Mouse (Mus musculus) limb, embryonic 11.5 days (tissue): ENCODE results near the gene Sostdc1. TPM values are rescaled to one million over a fixed set of nuclear protein-coding genes. Genes with fewer than 3 reads are reported as not detected.

Experiments
- ATAC-seq: fragments of 200-750 bp; cut with Nextera tagmentation; 2 replicates; pipeline ENCODE4 v1.8.0; 2017; ENCODE audit warnings: low read depth; ENCODE audit not compliant: insufficient number of reproducible peaks, low FRiP score, low TSS enrichment
- DNase-seq: peaks from one replicate; pipeline ENCODE4 v3.0.0-alpha.2; 2015; ENCODE audit warnings: low spot score
- H3K27ac ChIP-seq: fragments of 300-500 bp; sonication (generic); replicated peaks from 2 replicates; pipeline ENCODE4 v1.5.1; 2014; ENCODE audit warnings: low read depth, mild to moderate bottlenecking, low read length
- H3K27me3 ChIP-seq: fragments of 300-500 bp; sonication (generic); 2 replicates; pipeline ENCODE4 v1.6.1; 2014; ENCODE audit warnings: mild to moderate bottlenecking, low read length, mixed read lengths; ENCODE audit not compliant: control insufficient read depth, insufficient read depth
- H3K36me3 ChIP-seq: fragments of 300-500 bp; sonication (generic); 2 replicates; pipeline ENCODE4 v1.6.1; 2014; ENCODE audit warnings: mild to moderate bottlenecking, low read length, moderate library complexity, mixed read lengths; ENCODE audit not compliant: control insufficient read depth, insufficient read depth
- H3K4me1 ChIP-seq: fragments of 300-500 bp; sonication (generic); 2 replicates; pipeline ENCODE4 v1.6.1; 2014; ENCODE audit warnings: low read length, mixed read lengths; ENCODE audit not compliant: control insufficient read depth, insufficient read depth
- H3K4me2 ChIP-seq: fragments of 300-500 bp; sonication (generic); 2 replicates; pipeline ENCODE4 v1.6.1; 2014; ENCODE audit warnings: low read depth, mild to moderate bottlenecking, moderate library complexity; ENCODE audit not compliant: severe bottlenecking
- H3K4me3 ChIP-seq: fragments of 300-500 bp; sonication (generic); 2 replicates; pipeline ENCODE4 v1.5.1; 2014; ENCODE audit warnings: low read depth, low read length
- H3K9ac ChIP-seq: fragments of 300-500 bp; sonication (generic); 2 replicates; pipeline ENCODE4 v1.6.1; 2014; ENCODE audit warnings: mild to moderate bottlenecking, low read length
- H3K9me3 ChIP-seq: fragments of 300-500 bp; sonication (generic); 2 replicates; pipeline ENCODE4 v1.6.1; 2016; ENCODE audit warnings: low read length; ENCODE audit not compliant: control insufficient read depth
- WGBS: fragments of 180-500 bp; shearing (Covaris S2); extraction: QIAGEN DNeasy Blood & Tissue Kit; methylation state at CpG from one replicate; pipeline ENCODE4 v1.1.7; 2014; 5-methylcytosine and 5-hydroxymethylcytosine counted together
- polyA plus RNA-seq: library from polyadenylated mRNA; unstranded; fragments of >200 nt; fragmentation: Nextera tagmentation; extraction: Ambion mirVana; gene quantifications from 2 replicates; pipeline ENCODE4 v1.2.1, GENCODE M21; 2014

The Sostdc1 gene
- polyA plus RNA-seq, 1 experiment from 2014 or later, result 22.6 TPM

GRCm38 (mm10) chr12:36308737-36309420 lies 5.1 kb upstream of the Sostdc1 start:
- no peaks in the 10 kb centered on the region for H3K9me3 ChIP-seq
- H3K27me3 ChIP-seq, result no peaks in the 10 kb centered on the region
- H3K4me2 ChIP-seq, result no peak overlapping the region
- no peak overlapping the region for H3K4me3 ChIP-seq
- no peaks in the 10 kb centered on the region for H3K36me3 ChIP-seq
- H3K27ac ChIP-seq, result no peak overlapping the region
- ATAC-seq (no peak), DNase-seq (peak; percentile 8)
- 89% methylated on average over 6 of the region's 6 CpGs for WGBS
- no peaks in the 10 kb centered on the region for H3K4me1 ChIP-seq
- H3K9ac ChIP-seq, result no peak overlapping the region

DNA sequence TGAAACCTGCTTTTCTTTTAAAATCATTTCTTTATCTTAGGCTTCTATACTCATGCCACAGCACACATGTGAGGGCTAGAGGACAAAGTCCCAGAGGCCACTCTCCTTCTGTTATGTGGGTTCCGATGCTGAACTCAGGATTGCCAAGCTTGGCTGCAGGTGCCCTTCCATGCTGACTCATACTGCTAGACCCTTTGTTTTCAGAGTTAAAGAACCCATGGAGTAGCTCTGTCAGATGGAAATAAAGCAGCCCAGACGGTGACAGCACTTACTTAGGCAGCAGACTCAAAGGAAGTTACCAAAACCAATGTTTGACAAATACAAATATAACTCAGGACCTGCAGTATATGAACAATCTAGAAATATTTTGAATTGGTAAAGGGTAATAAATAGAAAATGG lies 924 bp upstream of the Sostdc1 start:
- Histone ChIP-seq H3K36me3 (no peaks in the 10 kb centered on the region), H3K4me2 (no peak overlapping the region), H3K9ac (no peak overlapping the region), H3K27ac (no peak overlapping the region), H3K27me3 (no peaks in the 10 kb centered on the region), H3K4me3 (no peak overlapping the region), H3K9me3 (no peaks in the 10 kb centered on the region), H3K4me1 (peaks cover 6% of the 10 kb centered on the region; the same call in 1 of the 2 replicates)
- ATAC-seq (no peak), DNase-seq (peak; percentile 20)
- 32% methylated on average over 2 of the region's 2 CpGs for WGBS

DNA sequence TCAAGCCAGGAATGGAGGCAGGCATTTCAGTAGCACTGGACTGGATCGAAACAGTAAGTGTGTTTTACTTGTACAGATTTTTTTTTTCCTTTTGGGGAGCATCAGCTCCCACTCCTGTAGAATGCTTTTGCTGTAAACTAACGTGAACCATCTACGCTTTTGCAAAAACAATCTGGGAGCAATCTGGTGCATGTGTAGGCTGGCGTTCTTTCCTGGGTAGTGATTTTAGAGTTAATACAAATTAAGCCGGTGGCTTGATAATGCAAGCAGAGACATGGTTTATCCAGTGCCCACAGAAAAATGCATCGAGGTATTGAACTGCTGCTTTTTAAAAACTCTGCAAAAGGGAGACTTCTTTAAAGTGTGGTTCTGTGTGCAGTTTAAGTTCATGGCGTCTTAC lies 507 bp downstream of the Sostdc1 start:
- Histone ChIP-seq H3K36me3 (no peaks in the 10 kb centered on the region), H3K27ac (peak overlapping the region; percentile 45; the same call in 1 of the 2 replicates), H3K4me3 (peak overlapping the region; percentile 7; the same call in 1 of the 2 replicates), H3K9ac (0 out of 2 replicates have a peak overlapping the region, but pooled peaks have one; percentile 23), H3K4me2 (peak overlapping the region; percentile 38), H3K9me3 (no peaks in the 10 kb centered on the region), H3K27me3 (no peaks in the 10 kb centered on the region), H3K4me1 (peaks cover 10% of the 10 kb centered on the region; the same call in 1 of the 2 replicates)
- whole genome bisulfite sequencing, result 55% methylated on average over 7 of the region's 7 CpGs
- DNase-seq (no peak), ATAC-seq (no peak)

- ATAC-seq, result peak; percentile 15; the same call in 1 of the 2 replicates
- peaks cover 10% of the 10 kb centered on the region; the same call in 1 of the 2 replicates for H3K4me1 ChIP-seq
- no peaks in the 10 kb centered on the region for H3K27me3 ChIP-seq
- peak overlapping the region; percentile 10; the same call in 1 of the 2 replicates for H3K4me2 ChIP-seq
- H3K9me3 ChIP-seq, result no peaks in the 10 kb centered on the region
- DNase-seq, result peak; percentile 45
- H3K36me3 ChIP-seq, result no peaks in the 10 kb centered on the region
- no peak overlapping the region for H3K27ac ChIP-seq
- H3K9ac ChIP-seq, result no peak overlapping the region
- no peak overlapping the region; the same call in 1 of the 2 replicates for H3K4me3 ChIP-seq
- 61% methylated on average over 3 of the region's 3 CpGs for WGBS
Observed at GRCm38 (mm10) chr12:36315527-36315926, 1.6 kb downstream of the Sostdc1 start.

DNA sequence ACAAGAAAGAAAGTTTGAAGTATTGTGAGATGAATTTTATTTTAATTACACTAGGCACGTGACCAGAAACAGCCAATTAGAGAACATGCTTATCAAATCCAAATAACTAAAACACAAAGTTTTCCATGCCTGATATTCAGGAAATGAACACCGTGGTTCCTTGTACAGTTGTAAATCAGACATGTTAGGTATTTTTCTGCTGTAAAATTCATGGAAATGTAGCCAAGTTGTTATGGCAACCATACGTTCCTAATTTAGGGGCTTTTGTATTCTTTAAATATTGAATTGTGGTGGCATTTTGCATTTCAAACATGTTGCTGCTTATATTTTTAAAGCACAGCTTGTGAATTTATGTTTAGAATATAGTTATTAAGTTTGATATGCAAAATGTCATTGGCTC lies 2.1 kb downstream of the Sostdc1 start:
- Histone ChIP-seq H3K27ac (no peak overlapping the region), H3K27me3 (no peaks in the 10 kb centered on the region), H3K4me3 (no peak overlapping the region), H3K9ac (no peak overlapping the region), H3K4me2 (peak overlapping the region; percentile 3; the same call in 1 of the 2 replicates), H3K9me3 (no peaks in the 10 kb centered on the region), H3K36me3 (no peaks in the 10 kb centered on the region), H3K4me1 (peaks cover 10% of the 10 kb centered on the region; the same call in 1 of the 2 replicates)
- DNase-seq (no peak), ATAC-seq (no peak)
- WGBS, result 44% methylated on average over 3 of the region's 3 CpGs

GRCm38 (mm10) chr12:36317036-36317819 lies 3.3 kb downstream of the Sostdc1 start:
- H3K4me1 ChIP-seq, result peaks cover 10% of the 10 kb centered on the region; the same call in 1 of the 2 replicates

DNA sequence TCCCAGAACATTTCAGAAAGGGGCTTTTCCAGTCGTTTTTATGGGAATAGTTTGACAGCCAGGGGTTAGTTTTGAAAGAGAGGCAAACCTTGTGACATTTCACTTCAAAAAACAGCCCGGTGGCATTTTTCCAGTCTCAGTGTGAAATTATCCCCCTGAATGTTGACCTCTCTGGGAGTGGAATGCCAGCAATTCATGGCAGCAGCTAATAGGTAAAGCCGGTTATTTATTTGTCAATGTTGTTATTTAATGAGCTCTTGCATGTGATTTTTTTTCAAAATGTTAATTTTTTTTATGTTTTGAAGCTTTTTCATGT lies 3.8 kb downstream of the Sostdc1 start:
- peak overlapping the region; percentile 83 for H3K4me2 ChIP-seq
- no peaks in the 10 kb centered on the region for H3K36me3 ChIP-seq
- peaks cover 10% of the 10 kb centered on the region; the same call in 1 of the 2 replicates for H3K4me1 ChIP-seq
- H3K27me3 ChIP-seq, result no peaks in the 10 kb centered on the region
- peak overlapping the region; percentile 84 for H3K27ac ChIP-seq
- H3K4me3 ChIP-seq, result peak overlapping the region; percentile 46; the same call in 1 of the 2 replicates
- ATAC-seq, result no peak
- H3K9ac ChIP-seq, result no peak overlapping the region
- H3K9me3 ChIP-seq, result no peaks in the 10 kb centered on the region
- 8% methylated on average over 3 of the region's 3 CpGs for whole genome bisulfite sequencing
- no peak for DNase-seq

More at GRCm38 (mm10) chr12:36317036-36317819, 3.3 kb downstream of the Sostdc1 start:
- H3K27me3 ChIP-seq, result no peaks in the 10 kb centered on the region
- peak overlapping the region; percentile 84 for H3K27ac ChIP-seq
- peak; percentile 82 for DNase-seq
- H3K9ac ChIP-seq, result peak overlapping the region; percentile 62
- H3K4me3 ChIP-seq, result peak overlapping the region; percentile 46
- no peaks in the 10 kb centered on the region for H3K36me3 ChIP-seq
- 2% methylated on average over 30 of the region's 30 CpGs for WGBS
- peak; percentile 84 for ATAC-seq
- H3K9me3 ChIP-seq, result no peaks in the 10 kb centered on the region
- peak overlapping the region; percentile 83 for H3K4me2 ChIP-seq

- no peaks in the 10 kb centered on the region for H3K4me1 ChIP-seq
- no peak overlapping the region for H3K27ac ChIP-seq
- H3K9ac ChIP-seq, result no peak overlapping the region
- H3K9me3 ChIP-seq, result no peaks in the 10 kb centered on the region
- H3K27me3 ChIP-seq, result no peaks in the 10 kb centered on the region
- WGBS, result 90% methylated on average over 4 of the region's 4 CpGs
- H3K4me2 ChIP-seq, result no peak overlapping the region
- no peaks in the 10 kb centered on the region for H3K36me3 ChIP-seq
- no peak overlapping the region for H3K4me3 ChIP-seq
- DNase-seq (no peak), ATAC-seq (no peak)
Observed at GRCm38 (mm10) chr12:36326101-36326521, 12.2 kb downstream of the Sostdc1 start.
